Mouse (Mus musculus) forebrain, postnatal 0 days (tissue): Measurements from ENCODE around the gene Catsperz. TPM values are rescaled to one million over a fixed set of nuclear protein-coding genes. Genes with fewer than 3 reads are reported as not detected.

Experiments used
- ATAC-seq: fragments of 200-750 bp; cut with Nextera tagmentation; 2 replicates; pipeline ENCODE4 v1.8.0; 2017; ENCODE audit warnings: mild to moderate bottlenecking, moderate library complexity
- DNase-seq: peaks from one replicate; pipeline ENCODE4 v3.0.0-alpha.2; 2015
- H3K27ac ChIP-seq: fragments of 300-500 bp; sonication (generic); 2 replicates; pipeline ENCODE4 v1.5.1; 2014; ENCODE audit warnings: low read depth, mild to moderate bottlenecking, antibody characterized with exemption, low read length, moderate library complexity, mixed read lengths
- H3K27me3 ChIP-seq: fragments of 300-500 bp; sonication (generic); 2 replicates; pipeline ENCODE4 v1.6.1; 2014; ENCODE audit warnings: mild to moderate bottlenecking, low read length, mixed read lengths; ENCODE audit not compliant: insufficient read depth
- H3K36me3 ChIP-seq: fragments of 300-500 bp; sonication (generic); 2 replicates; pipeline ENCODE4 v1.6.1; 2014; ENCODE audit warnings: mild to moderate bottlenecking, moderate library complexity; ENCODE audit not compliant: insufficient read depth
- H3K4me1 ChIP-seq: fragments of 300-500 bp; sonication (generic); 2 replicates; pipeline ENCODE4 v1.6.1; 2014; ENCODE audit warnings: antibody characterized with exemption; ENCODE audit not compliant: insufficient read depth
- H3K4me2 ChIP-seq: fragments of 300-500 bp; sonication (generic); 2 replicates; pipeline ENCODE4 v1.6.1; 2014; ENCODE audit warnings: low read depth, mild to moderate bottlenecking, moderate library complexity
- H3K4me3 ChIP-seq: fragments of 300-500 bp; sonication (generic); 2 replicates; pipeline ENCODE4 v1.5.1; 2014; ENCODE audit warnings: low read depth, low read length, mixed read lengths
- H3K9ac ChIP-seq: fragments of 300-500 bp; sonication (generic); 2 replicates; pipeline ENCODE4 v1.6.1; 2014; ENCODE audit warnings: mild to moderate bottlenecking
- H3K9me3 ChIP-seq: fragments of 300-500 bp; sonication (generic); 2 replicates; pipeline ENCODE4 v1.6.1; 2016; ENCODE audit warnings: low read length
- CTCF ChIP-seq: sonication (generic); IDR thresholded peaks from 2 replicates; pipeline ENCODE4 v1.5.1; 2016; ENCODE audit warnings: antibody characterized with exemption, control low read depth, low read depth
- WGBS: fragments of 180-500 bp; shearing (Covaris S2); extraction: QIAGEN DNeasy Blood & Tissue Kit; methylation state at CpG from one replicate; pipeline ENCODE4 v1.1.7; 2014; 5-methylcytosine and 5-hydroxymethylcytosine counted together
- polyA plus RNA-seq: library from polyadenylated mRNA; unstranded; fragments of >200 nt; fragmentation: Nextera tagmentation; extraction: Ambion mirVana; gene quantifications from 2 replicates; pipeline ENCODE4 v1.2.1, GENCODE M21; 2015
- total RNA-seq: library from RNA; depleted of rRNA; stranded (reverse); fragments of >200 nt; gene quantifications from 2 replicates; pipeline ENCODE4 v1.2.3, GENCODE M21; 2014

Catsperz gene
- total and polyA plus RNA-seq, 2 experiments from 2014 or later = 0.71 to 1.2 TPM

DNA sequence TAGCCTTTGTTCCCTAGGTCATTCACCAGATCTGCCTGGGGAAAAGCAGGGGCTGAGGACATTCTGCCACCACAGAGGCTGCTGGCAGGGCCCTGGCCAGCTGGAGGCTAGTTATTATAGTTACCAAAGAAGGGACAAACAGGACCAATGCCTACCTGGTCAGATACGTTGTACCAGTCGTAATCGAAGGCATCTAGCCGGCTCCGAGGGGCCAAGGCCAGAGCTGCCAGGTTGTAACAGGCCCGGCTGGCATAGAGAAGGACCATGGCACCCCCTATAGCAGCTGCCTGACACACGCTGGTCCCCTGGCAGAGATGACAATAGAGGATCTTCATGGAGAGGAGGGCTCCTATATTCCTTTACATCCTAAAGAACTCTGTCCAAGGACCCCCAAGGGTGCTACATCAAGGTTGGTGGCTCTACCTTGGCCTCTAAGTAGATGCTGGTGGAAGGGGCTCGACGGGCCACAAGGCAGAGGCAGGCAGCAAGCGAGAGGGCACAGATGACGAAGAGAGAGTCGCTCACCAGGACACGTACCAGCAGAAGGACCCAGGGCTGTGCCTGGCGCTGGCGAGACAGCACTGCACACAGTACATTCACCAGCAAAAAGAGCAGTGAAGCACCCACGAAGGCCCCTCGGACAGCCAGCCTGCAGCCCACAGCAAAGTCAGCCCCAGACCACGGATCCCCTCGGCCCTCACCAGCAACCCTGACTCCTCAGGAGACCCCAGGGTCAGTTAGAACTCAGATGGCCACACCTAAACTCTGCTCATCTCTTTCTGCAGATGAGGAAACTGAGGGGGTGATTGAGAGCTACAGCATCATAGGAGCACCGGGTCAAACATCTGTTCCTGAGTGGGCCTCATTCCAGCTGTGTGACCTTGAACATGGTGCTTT, 14.2 kb upstream of the Catsperz start:
- Histone ChIP-seq H3K4me1 (peaks cover 20% of the 10 kb centered on the region), H3K27me3 (peaks cover 6% of the 10 kb centered on the region; the same call in 1 of the 2 replicates), H3K27ac (no peak overlapping the region), H3K4me3 (no peak overlapping the region), H3K9ac (peak overlapping the region; percentile 93; the same call in 1 of the 2 replicates), H3K4me2 (peak overlapping the region; percentile 97), H3K9me3 (no peaks in the 10 kb centered on the region), H3K36me3 (peaks cover 7% of the 10 kb centered on the region; the same call in 1 of the 2 replicates)
- ATAC-seq (no peak), DNase-seq (no peak)
- TF ChIP-seq CTCF = no peak
- WGBS = 84% methylated on average over 20 of the region's 20 CpGs

DNA sequence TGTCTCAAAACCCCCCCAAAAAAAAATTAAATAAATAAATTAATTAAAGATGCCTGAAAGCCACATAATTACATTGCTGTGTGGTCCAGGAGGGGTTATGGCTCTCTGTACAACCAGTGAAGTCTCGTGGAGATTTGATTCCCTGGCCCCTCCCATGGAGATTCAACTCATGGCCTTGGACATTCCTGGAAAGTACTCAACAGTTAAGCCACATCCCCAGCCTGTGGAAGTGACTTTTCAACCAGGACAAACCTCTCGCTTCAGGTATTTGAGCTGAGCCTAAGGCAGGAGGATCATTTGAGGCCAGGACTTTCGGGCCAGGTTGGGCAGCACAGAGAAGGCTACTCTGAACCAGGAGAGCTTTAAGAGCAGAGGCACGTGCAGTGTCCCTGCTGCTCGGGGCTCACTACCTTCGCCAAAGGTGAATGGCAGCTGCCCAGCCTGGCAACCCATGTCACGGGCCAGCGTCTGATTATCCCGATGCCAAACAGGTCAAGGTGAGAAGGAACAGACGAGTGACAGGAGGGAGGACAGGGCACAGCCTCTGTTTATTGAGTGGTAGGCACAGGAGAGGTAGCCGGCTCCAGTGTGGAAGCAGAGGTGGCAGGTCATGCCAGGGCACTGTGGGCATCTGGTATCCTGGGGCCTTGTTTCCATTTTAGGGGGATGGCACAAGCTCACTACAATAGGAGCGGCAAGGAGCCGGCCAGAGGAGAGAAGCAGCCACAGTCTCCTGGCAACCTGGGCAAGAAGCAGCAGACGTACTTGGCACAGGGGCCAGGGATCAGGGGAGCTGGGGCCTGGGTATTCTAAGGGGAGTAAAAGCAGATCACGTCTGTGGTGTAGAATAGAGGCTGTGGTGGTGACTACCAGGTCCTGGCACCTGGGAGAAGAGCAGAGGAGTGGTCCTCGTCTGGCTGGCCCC, 12.6 kb upstream of the Catsperz start:
- WGBS = 67% methylated on average over 16 of the region's 16 CpGs
- no peak overlapping the region for H3K4me3 ChIP-seq
- H3K36me3 ChIP-seq = peaks cover 7% of the 10 kb centered on the region; the same call in 1 of the 2 replicates
- H3K27ac ChIP-seq = no peak overlapping the region
- peaks cover 24% of the 10 kb centered on the region for H3K4me1 ChIP-seq
- DNase-seq = no peak
- H3K4me2 ChIP-seq = no peak overlapping the region
- peaks cover 15% of the 10 kb centered on the region for H3K27me3 ChIP-seq
- H3K9ac ChIP-seq = 0 out of 2 replicates have a peak overlapping the region, but pooled peaks have one; percentile 10
- H3K9me3 ChIP-seq = no peaks in the 10 kb centered on the region
- no peak for TF ChIP-seq CTCF
- ATAC-seq = no peak

DNA sequence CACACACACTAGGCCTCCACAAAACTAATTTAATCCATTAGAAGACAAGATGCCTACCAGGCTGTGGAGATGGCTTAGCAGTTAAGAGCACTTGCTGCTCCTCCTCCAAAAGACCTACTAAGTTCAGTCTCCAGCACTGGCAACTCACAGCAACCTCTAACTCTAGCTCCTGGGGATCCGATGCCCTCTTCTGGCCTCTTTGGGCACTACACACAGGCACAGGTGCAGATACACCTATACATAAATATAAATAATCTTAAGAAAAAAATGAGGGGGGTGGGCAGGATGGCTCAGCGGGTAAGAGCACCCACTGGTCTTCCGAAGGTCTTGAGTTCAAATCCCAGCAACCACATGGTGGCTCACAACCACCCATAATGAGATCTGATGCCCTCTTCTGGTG, 11.1 kb upstream of the Catsperz start:
- no peak overlapping the region for H3K4me3 ChIP-seq
- H3K4me1 ChIP-seq = peaks cover 24% of the 10 kb centered on the region
- H3K9me3 ChIP-seq = no peaks in the 10 kb centered on the region
- peak; percentile 47 for TF ChIP-seq CTCF
- DNase-seq (no peak), ATAC-seq (no peak)
- H3K27ac ChIP-seq = no peak overlapping the region
- WGBS = 17% methylated on average over 3 of the region's 3 CpGs
- H3K27me3 ChIP-seq = peaks cover 27% of the 10 kb centered on the region
- no peak overlapping the region for H3K4me2 ChIP-seq
- H3K36me3 ChIP-seq = peaks cover 7% of the 10 kb centered on the region; the same call in 1 of the 2 replicates
- H3K9ac ChIP-seq = no peak overlapping the region

DNA sequence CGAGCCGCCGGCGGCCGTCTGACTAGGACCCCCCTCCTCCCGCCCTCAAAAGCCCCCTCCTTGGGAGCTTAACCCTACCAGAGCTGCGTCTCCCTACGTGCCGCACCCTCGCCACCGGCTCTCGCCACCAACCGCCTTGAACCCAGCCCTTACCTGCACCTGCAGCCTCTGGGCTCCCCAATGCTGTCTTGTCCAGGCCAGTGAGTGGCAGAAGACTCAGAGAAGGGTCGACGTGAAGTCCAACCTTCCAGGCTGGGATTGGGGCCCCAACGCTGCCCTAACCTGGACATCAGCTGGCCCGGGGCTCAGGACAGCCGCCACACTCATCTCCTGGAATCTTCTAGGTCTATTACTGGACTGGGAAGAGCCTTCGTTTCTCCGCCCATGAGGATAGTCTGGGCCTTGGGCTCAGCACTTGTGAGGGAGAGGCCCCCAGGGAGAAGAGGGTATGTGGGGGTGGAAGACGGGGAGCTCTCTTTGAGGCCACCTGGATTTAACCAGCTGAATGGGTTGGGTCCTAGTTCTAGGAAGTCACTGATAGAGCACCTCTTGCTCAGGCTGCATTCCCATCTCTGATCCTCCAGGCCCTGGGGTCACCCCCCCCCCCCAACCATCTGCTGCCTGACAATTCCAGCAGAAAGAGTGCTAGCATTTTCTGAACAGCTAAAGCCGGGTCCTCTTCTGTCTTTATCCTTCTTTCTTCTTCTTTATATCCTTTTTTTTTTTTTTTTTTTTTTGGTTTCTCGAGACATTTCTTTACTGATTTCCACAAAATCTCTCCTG, 9.2 kb upstream of the Catsperz start, which contains the start of gene Kcnk4:
Gene Kcnk4 (minus strand): TSS at position 321 of the 783 bp plus-strand sequence.
- peak within 1 kb of the TSS; percentile 44 for H3K9ac ChIP-seq
- H3K4me2 ChIP-seq = peak within 1 kb of the TSS; percentile 67
- no peaks in the 10 kb centered on the region for H3K9me3 ChIP-seq
- ATAC-seq (no peak; the same call in 1 of the 2 replicates), DNase-seq (no peak)
- H3K36me3 ChIP-seq = peaks cover 7% of the 10 kb centered on the region; the same call in 1 of the 2 replicates
- TF ChIP-seq CTCF = no peak
- peaks cover 27% of the 10 kb centered on the region for H3K27me3 ChIP-seq
- peaks cover 8% of the 10 kb centered on the region; the same call in 1 of the 2 replicates for H3K4me1 ChIP-seq
- WGBS = 9% methylated on average over 23 of the region's 23 CpGs
- peak within 1 kb of the TSS; percentile 41 for H3K4me3 ChIP-seq
- no peak within 1 kb of the TSS for H3K27ac ChIP-seq

DNA sequence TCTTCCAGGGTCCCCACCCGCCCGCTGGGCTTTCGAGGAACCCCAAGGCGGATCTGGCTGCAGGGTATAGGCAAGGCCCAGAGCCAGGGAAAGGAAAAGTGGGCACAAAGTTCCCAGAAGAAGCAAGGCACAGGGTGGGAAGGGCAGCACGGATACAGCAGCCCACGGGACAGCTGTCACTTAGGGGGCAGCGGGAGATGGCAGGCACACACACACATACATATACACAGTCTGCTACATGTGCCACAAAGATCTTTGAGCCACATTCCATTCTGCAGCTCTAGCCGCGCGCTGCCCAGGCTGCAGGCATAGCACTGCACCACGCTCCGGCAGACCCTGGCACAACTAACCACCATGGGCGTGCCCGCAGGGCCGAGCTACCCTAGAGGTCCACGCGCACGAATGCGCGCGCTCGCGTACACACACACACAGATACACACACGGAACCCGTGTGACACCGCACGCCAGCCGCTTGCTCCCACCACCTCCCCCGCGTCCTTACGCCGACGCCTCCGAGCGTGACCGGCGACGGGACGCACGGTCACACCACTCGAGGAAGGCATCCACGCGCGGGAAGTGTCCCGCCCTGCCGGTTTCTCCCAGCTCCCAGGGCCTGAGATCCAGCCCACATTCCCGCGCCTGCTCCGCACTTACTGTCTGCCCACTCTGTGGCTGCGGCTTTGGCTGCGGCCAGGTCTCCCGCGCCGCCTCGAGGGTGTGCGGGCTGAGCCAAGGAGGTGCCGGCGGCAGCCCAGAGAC, 8.4 kb upstream of the Catsperz start:
- H3K4me2 ChIP-seq = peak overlapping the region; percentile 67
- DNase-seq (peak; percentile 58), ATAC-seq (peak; percentile 82)
- peaks cover 27% of the 10 kb centered on the region for H3K27me3 ChIP-seq
- peak overlapping the region; percentile 41 for H3K4me3 ChIP-seq
- no peak overlapping the region for H3K27ac ChIP-seq
- H3K36me3 ChIP-seq = 0 out of 2 replicates have a peak, but pooled peaks cover 4% of the 10 kb centered on the region
- WGBS = 4% methylated on average over 58 of the region's 58 CpGs
- no peaks in the 10 kb centered on the region for H3K9me3 ChIP-seq
- no peak for TF ChIP-seq CTCF
- H3K4me1 ChIP-seq = 0 out of 2 replicates have a peak, but pooled peaks cover 4% of the 10 kb centered on the region
- peak overlapping the region; percentile 44 for H3K9ac ChIP-seq
